Mouse (Mus musculus) hindbrain, embryonic 14.5 days (tissue): Measurements from ENCODE around the gene Maea. TPM values are rescaled to one million over a fixed set of nuclear protein-coding genes. Genes with fewer than 3 reads are reported as not detected.

ENCODE experiments used
- ATAC-seq: fragments of 200-750 bp; cut with Nextera tagmentation; 2 replicates; pipeline ENCODE4 v1.8.0; 2017; ENCODE audit warnings: moderate number of reproducible peaks, mild to moderate bottlenecking, moderate TSS enrichment, moderate library complexity; ENCODE audit not compliant: low FRiP score
- DNase-seq: peaks from one replicate; pipeline ENCODE4 v3.0.0-alpha.2; 2015; ENCODE audit warnings: low spot score
- H3K27ac ChIP-seq: fragments of 300-500 bp; sonication (generic); 2 replicates; pipeline ENCODE4 v1.5.1; 2014; ENCODE audit warnings: mild to moderate bottlenecking, moderate library complexity
- H3K27me3 ChIP-seq: fragments of 300-500 bp; sonication (generic); 2 replicates; pipeline ENCODE4 v1.6.1; 2014; ENCODE audit warnings: mild to moderate bottlenecking, low read length, mixed read lengths; ENCODE audit not compliant: control insufficient read depth, insufficient read depth
- H3K36me3 ChIP-seq: fragments of 300-500 bp; sonication (generic); replicated peaks from 2 replicates; pipeline ENCODE4 v1.6.1; 2014; ENCODE audit not compliant: control insufficient read depth, insufficient read depth
- H3K4me1 ChIP-seq: fragments of 300-500 bp; sonication (generic); replicated peaks from 2 replicates; pipeline ENCODE4 v1.6.1; 2014; ENCODE audit warnings: antibody characterized with exemption, low read length, mixed read lengths; ENCODE audit not compliant: control insufficient read depth, insufficient read depth
- H3K4me2 ChIP-seq: fragments of 300-500 bp; sonication (generic); replicated peaks from 2 replicates; pipeline ENCODE4 v1.6.1; 2014; ENCODE audit warnings: mild to moderate bottlenecking, moderate library complexity
- H3K4me3 ChIP-seq: fragments of 300-500 bp; sonication (generic); replicated peaks from 2 replicates; pipeline ENCODE4 v1.5.1; 2014; ENCODE audit warnings: mild to moderate bottlenecking, low read length
- H3K9ac ChIP-seq: fragments of 300-500 bp; sonication (generic); 2 replicates; pipeline ENCODE4 v1.6.1; 2014
- H3K9me3 ChIP-seq: fragments of 300-500 bp; sonication (generic); 2 replicates; pipeline ENCODE4 v1.6.1; 2016; ENCODE audit warnings: low read length; ENCODE audit not compliant: control insufficient read depth
- WGBS: fragments of 180-500 bp; shearing (Covaris S2); extraction: QIAGEN DNeasy Blood & Tissue Kit; methylation state at CpG from one replicate; pipeline ENCODE4 v1.1.7; 2014; 5-methylcytosine and 5-hydroxymethylcytosine counted together
- polyA plus RNA-seq: library from polyadenylated mRNA; unstranded; fragments of >200 nt; fragmentation: Nextera tagmentation; extraction: Ambion mirVana; gene quantifications from 2 replicates; pipeline ENCODE4 v1.2.1, GENCODE M21; 2014

The Maea gene
- polyA plus RNA-seq, 1 experiment from 2014 or later, result 123 TPM

GRCm38 (mm10) chr5:33372331-33373038 lies 37.2 kb downstream of the Maea start:
- Histone ChIP-seq H3K4me3 (no peak overlapping the region), H3K4me2 (no peak overlapping the region), H3K27ac (no peak overlapping the region), H3K4me1 (peaks cover 4% of the 10 kb centered on the region; the same call in 1 of the 2 replicates), H3K27me3 (no peaks in the 10 kb centered on the region), H3K9me3 (no peaks in the 10 kb centered on the region), H3K36me3 (peaks cover 72% of the 10 kb centered on the region), H3K9ac (no peak overlapping the region)
- ATAC-seq, result no peak
- 69% methylated on average over 18 of the region's 18 CpGs for WGBS
- no peak for DNase-seq

- Histone ChIP-seq H3K27me3 (no peaks in the 10 kb centered on the region), H3K36me3 (peaks cover 35% of the 10 kb centered on the region), H3K9ac (no peak overlapping the region), H3K4me2 (peak overlapping the region; percentile 93), H3K27ac (0 out of 2 replicates have a peak overlapping the region, but pooled peaks have one; percentile 95), H3K4me3 (peak overlapping the region; percentile 53; the same call in 1 of the 2 replicates), H3K9me3 (no peaks in the 10 kb centered on the region), H3K4me1 (peaks cover 13% of the 10 kb centered on the region)
- 65% methylated on average over 6 of the region's 6 CpGs for WGBS
- DNase-seq (no peak), ATAC-seq (no peak)
Measured at GRCm38 (mm10) chr5:33377176-33377575, 41.9 kb downstream of the Maea start.

GRCm38 (mm10) chr5:33377801-33378301 lies 42.5 kb downstream of the Maea start:
- Histone ChIP-seq H3K4me2 (peak overlapping the region; percentile 93), H3K4me3 (peak overlapping the region; percentile 53), H3K9ac (peak overlapping the region; percentile 81), H3K9me3 (no peaks in the 10 kb centered on the region), H3K36me3 (peaks cover 28% of the 10 kb centered on the region), H3K27me3 (no peaks in the 10 kb centered on the region), H3K27ac (peak overlapping the region; percentile 95), H3K4me1 (peaks cover 13% of the 10 kb centered on the region)
- WGBS, result 1% methylated on average over 21 of the region's 21 CpGs
- DNase-seq (no peak), ATAC-seq (no peak; the same call in 1 of the 2 replicates)

DNA sequence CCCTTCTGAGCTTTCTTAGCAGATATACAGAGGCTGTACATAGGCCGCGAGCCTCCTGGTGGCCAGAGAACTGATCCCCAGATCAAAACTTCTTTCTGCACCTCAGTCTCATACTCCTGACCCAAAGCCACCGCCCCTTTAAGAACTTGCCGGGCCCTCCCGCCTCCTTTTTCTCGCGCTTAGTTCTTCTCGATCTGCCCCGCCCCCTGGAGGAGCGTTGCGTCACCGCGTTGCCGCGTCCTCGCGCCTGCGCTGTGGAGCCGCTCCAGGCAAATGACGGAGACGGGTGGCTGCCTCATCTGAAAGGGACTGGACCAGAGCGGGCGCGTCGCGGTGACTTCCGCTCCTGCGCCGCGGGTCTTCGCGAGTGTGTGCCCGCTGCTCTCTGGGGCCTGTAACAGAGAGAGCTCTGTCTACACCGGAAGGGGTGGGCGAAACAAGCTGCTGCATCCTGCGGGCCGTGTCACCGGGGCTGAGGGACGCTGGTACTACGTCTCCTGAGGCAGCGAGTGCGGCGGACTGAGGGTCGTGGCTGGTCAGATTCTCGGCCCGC lies 43.1 kb downstream of the Maea start, which contains the start of gene Uvssa:
Gene Uvssa, plus strand, starts transcription at position 248 of the 553 bp plus-strand sequence.
- peak within 1 kb of the TSS; percentile 95 for H3K27ac ChIP-seq
- WGBS, result 0% methylated on average over 46 of the region's 46 CpGs
- ATAC-seq (peak; percentile 98), DNase-seq (peak; percentile 100)
- H3K9ac ChIP-seq, result peak within 1 kb of the TSS; percentile 81
- H3K4me3 ChIP-seq, result peak within 1 kb of the TSS; percentile 53
- H3K9me3 ChIP-seq, result no peaks in the 10 kb centered on the region
- peaks cover 13% of the 10 kb centered on the region for H3K4me1 ChIP-seq
- H3K27me3 ChIP-seq, result no peaks in the 10 kb centered on the region
- peak within 1 kb of the TSS; percentile 93 for H3K4me2 ChIP-seq
- H3K36me3 ChIP-seq, result peaks cover 27% of the 10 kb centered on the region

- Histone ChIP-seq H3K4me1 (no peaks in the 10 kb centered on the region), H3K4me3 (no peak overlapping the region), H3K4me2 (no peak overlapping the region), H3K9ac (no peak overlapping the region), H3K36me3 (peaks cover 39% of the 10 kb centered on the region), H3K9me3 (no peaks in the 10 kb centered on the region), H3K27ac (no peak overlapping the region), H3K27me3 (no peaks in the 10 kb centered on the region)
- no peak for DNase-seq
- ATAC-seq, result no peak
- 81% methylated on average over 11 of the region's 11 CpGs for WGBS
Measured at GRCm38 (mm10) chr5:33387550-33387949, 52.2 kb downstream of the Maea start.

GRCm38 (mm10) chr5:33393803-33394202 lies 58.5 kb downstream of the Maea start:
- no peaks in the 10 kb centered on the region for H3K27me3 ChIP-seq
- ATAC-seq (peak; percentile 68; the same call in 1 of the 2 replicates), DNase-seq (peak; percentile 88)
- WGBS, result 18% methylated on average over 7 of the region's 7 CpGs
- H3K9me3 ChIP-seq, result no peaks in the 10 kb centered on the region
- no peak overlapping the region for H3K9ac ChIP-seq
- peaks cover 3% of the 10 kb centered on the region; the same call in 1 of the 2 replicates for H3K4me1 ChIP-seq
- H3K36me3 ChIP-seq, result peaks cover 23% of the 10 kb centered on the region
- no peak overlapping the region for H3K4me2 ChIP-seq
- H3K4me3 ChIP-seq, result no peak overlapping the region
- H3K27ac ChIP-seq, result no peak overlapping the region

DNA sequence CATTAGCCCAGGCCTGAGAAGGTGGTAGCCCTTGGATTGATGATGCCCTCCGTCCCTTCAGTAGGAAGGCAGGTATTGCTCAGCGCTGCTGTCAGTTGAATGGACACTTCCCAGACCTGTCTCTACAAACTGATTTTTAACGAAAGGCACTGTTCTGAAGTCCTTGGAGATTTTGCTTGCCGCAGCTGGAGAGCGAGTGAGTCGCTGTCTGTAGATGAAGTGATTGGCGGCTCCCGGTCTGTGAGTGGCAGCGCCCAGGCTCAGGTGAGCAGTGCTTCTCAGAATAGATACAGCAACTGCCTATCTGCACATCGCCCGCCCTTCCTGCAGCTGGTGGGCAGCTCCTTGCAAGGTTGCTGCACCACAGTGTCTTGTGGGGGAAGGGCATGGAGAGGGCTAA lies 60.4 kb downstream of the Maea start:
- ATAC-seq, result no peak

GRCm38 (mm10) chr5:33396828-33397227 lies 61.5 kb downstream of the Maea start:
- H3K4me1 ChIP-seq, result peaks cover 10% of the 10 kb centered on the region; the same call in 1 of the 2 replicates
- H3K4me2 ChIP-seq, result no peak overlapping the region
- no peaks in the 10 kb centered on the region for H3K27me3 ChIP-seq
- H3K9me3 ChIP-seq, result no peaks in the 10 kb centered on the region
- no peak overlapping the region for H3K9ac ChIP-seq
- H3K27ac ChIP-seq, result no peak overlapping the region
- 73% methylated on average over 7 of the region's 7 CpGs for WGBS
- no peak for DNase-seq
- no peak overlapping the region for H3K4me3 ChIP-seq
- peaks cover 9% of the 10 kb centered on the region; the same call in 1 of the 2 replicates for H3K36me3 ChIP-seq
- ATAC-seq, result no peak

More for the DNA sequence above, 60.4 kb downstream of the Maea start:
- Histone ChIP-seq H3K27ac (no peak overlapping the region), H3K36me3 (peaks cover 14% of the 10 kb centered on the region), H3K4me1 (peaks cover 6% of the 10 kb centered on the region; the same call in 1 of the 2 replicates), H3K9ac (no peak overlapping the region), H3K27me3 (no peaks in the 10 kb centered on the region), H3K4me3 (no peak overlapping the region), H3K4me2 (no peak overlapping the region), H3K9me3 (no peaks in the 10 kb centered on the region)
- 70% methylated on average over 11 of the region's 11 CpGs for WGBS
- no peak for DNase-seq

- Histone ChIP-seq H3K4me2 (no peak overlapping the region), H3K4me1 (peaks cover 8% of the 10 kb centered on the region; the same call in 1 of the 2 replicates), H3K9me3 (no peaks in the 10 kb centered on the region), H3K36me3 (no peaks in the 10 kb centered on the region), H3K4me3 (no peak overlapping the region), H3K27me3 (no peaks in the 10 kb centered on the region), H3K9ac (no peak overlapping the region), H3K27ac (no peak overlapping the region)
- DNase-seq (no peak), ATAC-seq (no peak; the same call in 1 of the 2 replicates)
- WGBS, result 27% methylated on average over 12 of the region's 12 CpGs
Measured at GRCm38 (mm10) chr5:33400819-33401218, 65.5 kb downstream of the Maea start.
